Mouse (Mus musculus): ENCODE data around the gene Plxdc1.

Plxdc1 gene

DNA sequence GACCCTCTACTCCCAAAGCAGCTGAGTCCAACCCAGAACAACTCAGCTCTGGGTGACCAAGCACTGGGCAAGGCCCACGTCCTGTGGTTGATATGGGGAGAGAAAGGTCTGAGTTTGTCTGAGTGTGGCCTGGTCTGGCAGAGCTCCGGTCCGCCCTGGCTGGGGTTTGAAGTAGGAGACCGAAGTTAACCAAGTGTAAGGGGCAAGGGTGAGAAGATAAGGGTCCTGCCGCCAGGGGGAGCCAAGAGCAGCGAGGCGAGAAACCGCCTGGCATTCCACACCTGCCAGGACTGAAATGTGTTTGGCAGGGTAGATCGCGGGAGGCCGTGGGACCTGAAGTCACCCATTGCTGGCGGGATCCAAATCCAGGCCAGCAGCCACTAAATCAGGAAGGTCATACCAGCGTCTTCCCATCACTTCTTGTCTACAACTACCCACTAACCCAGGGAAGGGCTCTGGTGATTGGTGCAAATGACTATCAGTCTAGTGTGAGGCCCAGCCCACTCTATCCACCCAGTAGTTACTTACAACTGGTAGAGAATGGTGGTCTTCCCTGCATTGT lies 8.4 kb upstream of the Plxdc1 start:
- intact Hi-C loops (cut with DNase I), result no loop called here

DNA sequence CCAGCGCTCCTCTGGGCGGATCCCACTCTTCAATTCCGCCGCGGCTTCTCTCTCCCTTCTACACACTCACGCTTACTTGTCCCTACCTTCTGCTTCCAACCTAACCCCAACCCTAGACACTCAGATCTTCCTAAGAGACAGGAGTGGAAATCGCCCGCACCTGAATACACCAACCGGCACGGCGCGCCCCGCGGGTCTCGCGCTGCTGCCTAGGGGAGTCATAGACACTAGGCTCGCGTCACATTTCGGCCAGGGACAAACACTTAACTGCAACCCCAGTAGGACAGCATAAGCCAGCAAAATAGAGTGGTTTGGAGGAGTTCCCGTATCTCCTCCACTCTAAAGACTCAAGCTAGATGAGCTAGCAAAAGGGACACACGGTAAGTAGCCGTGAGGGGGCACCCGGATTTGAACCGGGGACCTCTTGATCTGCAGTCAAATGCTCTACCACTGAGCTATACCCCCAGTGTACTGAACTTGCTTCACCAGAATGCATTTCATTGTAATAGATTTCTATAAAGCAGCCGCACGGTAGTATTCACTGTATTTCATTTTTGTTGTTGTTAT lies 2.4 kb upstream of the Plxdc1 start:
- intact Hi-C loops (cut with DNase I), result loop anchor here (5.0 kb wide), 1 partner anchor 191 kb away; the partner anchor contains the start of gene Lasp1

DNA sequence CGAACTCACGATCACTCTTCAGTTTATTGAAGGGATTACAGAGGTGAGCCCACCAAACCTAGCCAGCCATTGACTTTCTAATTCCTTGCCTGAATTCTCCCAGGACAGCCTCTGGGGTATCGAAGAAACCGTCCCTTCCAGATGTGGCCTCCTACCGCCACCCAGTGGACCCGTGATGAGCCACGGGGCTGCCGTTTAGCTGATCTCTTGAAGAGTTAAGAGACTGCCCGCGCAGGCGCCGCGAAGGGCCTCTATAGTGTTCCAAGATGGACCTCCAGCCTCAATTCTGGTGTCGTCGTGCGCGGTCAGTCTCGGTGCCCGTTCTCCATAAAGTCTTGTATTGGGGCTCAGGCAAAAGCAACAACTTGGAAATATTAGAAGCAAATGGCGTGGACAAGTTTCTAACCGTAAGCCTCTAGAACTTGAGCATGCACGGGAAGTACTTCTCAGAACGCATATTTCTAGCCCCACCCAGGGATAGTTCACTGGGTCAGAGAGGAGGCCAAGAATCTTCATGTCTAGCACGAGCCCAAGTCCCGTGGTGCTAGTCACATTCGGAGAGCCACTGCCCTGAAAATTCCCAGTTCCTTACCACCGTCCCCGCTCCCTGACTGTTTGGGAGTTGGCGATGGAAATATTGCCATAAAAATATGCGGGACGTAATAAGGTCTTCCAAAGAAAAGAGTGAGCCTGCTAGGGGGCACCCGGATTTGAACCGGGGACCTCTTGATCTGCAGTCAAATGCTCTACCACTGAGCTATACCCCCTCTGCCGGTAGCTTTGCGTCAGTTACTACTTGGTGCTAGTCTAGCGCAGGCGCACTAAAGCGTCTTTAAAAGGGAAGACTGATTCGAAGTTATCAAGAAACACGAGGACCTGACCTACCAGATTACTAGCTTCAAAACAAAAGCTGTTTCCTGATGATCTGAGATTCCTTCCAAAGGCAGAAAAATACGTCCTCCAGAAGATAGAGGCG lies 1.6 kb upstream of the Plxdc1 start:
- intact Hi-C loops (cut with DNase I), result loop anchor here (2.0 to 5.0 kb wide), 3 partner anchors 53 to 191 kb away; partner anchors contain the start of gene Lasp1

DNA sequence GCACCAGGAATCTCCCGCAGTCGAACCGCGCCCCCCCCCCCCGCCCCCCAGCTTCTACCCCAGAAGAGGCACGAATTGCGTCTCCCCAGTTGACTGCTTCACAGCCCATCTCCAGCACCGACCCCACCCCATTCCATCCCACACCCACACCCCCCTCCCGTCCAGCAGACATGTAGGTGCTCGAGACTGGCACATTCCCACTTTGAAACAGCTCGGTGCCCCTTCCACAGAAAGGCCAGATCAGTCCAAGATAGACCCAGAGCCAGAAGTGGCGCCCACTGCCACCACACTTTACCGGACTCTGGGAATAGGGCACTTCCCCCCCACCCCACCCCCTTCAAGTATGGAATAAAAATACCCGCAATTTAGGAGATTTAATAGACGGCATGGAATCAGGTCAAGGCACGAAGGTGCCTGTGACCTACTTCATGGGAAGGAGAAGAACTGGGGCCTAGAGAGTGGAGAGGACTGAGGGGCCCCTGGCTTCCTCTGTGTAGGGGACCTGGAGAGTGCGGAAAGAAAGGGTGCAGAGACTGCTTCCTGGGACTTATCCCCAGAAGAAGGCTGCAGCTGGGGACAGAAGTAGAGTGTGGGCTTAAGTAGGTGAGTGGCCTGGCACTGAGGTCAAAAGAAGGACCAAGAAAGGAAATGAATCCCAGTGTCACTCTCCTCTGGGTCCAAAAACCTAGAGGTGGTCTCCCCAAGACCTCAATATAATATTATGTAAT lies 658 bp upstream of the Plxdc1 start:
- intact Hi-C loops (cut with DNase I), result loop anchor here (2.0 to 5.0 kb wide), 3 partner anchors 52 to 190 kb away; partner anchors contain the start of gene Lasp1

DNA sequence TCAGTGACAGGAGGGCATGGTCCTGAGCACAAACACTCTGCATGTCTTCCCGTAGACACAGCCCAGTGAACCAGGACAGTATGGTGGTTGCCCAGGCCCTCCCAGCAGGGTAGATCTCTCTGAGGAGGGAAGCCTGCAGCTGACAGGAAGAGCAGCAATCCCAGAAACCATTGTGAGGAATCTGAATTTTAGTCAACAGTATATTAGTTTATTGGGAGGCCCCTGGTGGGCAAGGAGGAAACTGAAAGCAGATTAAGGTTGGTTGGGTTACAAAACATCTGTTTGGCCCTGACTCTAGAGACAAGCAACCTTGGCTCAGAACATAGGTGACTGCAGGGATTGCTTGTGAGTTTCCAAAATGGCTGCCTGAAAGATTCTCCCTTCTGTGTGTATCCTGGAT lies 2.3 kb downstream of the Plxdc1 start:
- intact Hi-C loops (cut with DNase I), result no loop called here

DNA sequence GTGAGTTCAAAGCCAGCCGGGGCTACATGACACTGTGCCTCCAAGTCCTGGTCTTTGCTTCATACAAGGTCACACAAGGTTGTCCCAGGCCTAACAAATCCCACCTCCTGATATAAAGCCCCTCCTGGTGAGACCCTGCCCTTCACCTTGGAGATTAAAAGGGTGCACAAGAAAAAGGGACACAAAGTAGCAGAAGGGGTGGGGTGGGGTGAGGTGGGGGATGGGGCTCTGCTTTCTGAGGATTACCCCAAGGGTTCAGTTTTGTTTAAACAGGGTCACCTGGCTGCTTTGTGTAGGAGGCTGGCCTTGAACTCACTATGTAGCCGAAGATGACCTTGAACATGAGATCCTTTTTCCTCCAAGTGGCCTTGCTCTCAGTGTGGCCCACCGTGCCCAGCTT lies 2.7 kb downstream of the Plxdc1 start:
- intact Hi-C loops (cut with DNase I), result no loop called here

DNA sequence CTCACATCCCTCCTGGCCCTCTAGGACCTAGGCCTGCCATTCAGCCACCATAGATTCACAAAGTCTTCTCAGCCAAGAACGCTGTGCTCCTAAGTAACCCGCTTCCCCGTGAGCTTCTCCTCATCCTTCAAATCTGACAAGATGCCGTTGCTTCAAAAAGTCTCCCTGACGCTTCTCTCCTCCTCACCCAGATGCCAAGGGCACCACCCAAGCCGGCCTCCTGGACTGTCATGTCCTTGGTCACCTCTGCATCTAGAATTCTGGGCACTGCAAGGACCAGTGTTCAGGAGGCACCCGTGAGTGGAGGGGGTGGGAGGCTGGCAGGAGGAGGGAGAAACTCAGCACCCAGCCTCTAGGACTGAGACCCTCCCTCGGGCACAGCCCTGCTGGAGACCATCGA lies 3.5 kb downstream of the Plxdc1 start:
- intact Hi-C loops (cut with DNase I), result no loop called here

DNA sequence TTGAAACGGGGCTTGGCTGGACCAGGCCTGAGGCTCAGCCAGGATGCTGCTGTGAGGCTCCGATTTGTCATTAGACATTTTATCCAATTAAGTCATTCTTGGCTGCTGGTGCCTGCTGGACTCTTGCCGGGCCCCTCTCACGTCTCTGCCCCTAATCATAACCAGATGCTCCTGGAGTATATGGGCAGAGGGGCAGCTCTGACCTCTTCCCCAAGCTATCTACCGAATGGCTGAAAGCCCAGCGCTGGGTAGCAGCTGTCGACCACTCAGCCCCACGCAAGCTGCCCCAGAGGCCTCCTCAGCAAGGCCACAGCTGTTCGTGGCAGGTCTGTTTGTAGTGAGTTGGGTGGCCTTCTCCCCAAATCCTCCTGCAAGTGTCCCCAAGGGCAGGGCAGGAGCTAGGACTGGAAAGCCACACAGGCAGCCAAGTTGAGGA lies 5.7 kb downstream of the Plxdc1 start:
- intact Hi-C loops (cut with DNase I), result no loop called here

DNA sequence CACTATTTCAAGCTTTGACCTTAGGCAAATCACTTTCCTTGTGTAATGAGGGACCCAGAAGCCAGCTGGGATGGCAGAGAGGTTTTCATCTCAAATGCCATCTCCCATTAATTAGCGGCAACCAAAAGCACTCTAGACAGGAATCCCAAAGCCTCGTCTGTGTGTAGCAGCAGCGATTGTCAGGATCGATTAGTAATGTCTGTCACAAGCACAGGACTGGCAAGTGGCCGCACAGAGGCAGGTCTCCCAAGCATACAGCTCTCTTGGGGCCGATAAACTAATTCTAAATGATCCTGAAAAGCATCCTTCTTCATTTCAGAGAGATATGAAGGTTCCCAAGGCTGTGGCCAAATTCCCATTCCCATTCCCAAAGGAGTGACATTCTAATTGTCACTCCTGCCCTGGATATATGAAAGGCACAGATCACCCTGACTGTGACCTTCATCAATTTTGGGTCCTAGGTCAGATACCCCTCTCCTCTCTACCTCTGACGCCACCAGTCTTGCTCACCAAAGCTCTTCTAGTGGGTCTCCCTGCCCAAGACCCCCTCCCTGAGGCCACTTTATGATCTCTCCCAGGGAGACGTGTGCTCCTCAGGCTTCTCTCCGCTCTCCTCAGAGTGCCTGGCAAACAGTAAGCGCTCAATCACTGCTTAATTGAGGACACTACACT lies 6.3 kb downstream of the Plxdc1 start:
- intact Hi-C loops (cut with DNase I), result no loop called here

DNA sequence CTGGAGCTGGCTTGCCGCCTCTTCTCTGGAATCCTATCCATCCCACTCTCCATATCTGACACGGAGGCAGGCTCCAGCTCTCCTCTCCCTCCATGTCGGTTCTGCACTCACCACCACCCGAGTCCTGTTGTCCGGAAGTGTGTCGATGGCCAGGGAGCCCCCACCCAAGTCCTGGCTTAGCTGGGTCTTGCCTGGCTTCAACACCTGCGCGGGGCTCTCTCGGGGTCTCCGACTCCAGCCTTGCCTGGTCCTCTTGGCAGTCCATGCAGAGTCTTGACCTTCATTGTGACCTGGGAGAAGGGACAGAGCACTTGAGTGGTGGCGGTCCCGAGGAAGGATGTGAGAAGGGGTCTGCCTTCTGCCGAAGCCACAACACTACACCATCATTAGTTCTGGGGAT lies 7.9 kb downstream of the Plxdc1 start:
- intact Hi-C loops (cut with DNase I), result no loop called here

DNA sequence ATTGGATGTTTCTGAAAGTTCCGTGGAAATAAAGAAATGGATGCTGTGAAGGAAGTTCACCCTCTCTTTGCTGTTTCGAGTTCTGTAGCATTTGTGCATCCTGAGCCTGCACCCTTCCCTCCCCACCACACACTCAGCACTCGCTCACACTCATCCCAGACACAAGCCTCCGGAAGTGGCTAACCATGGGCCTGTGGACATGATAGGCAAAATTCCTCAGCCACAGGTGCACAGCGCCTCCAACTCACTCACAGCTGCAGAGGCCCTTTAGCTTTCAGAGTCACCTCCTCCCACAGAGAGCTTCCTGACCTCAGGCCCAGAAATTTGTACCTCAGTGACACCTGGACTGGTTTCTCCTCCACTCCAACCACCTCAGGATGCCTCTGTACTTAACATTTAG lies 8.4 kb downstream of the Plxdc1 start:
- intact Hi-C loops (cut with DNase I), result no loop called here

DNA sequence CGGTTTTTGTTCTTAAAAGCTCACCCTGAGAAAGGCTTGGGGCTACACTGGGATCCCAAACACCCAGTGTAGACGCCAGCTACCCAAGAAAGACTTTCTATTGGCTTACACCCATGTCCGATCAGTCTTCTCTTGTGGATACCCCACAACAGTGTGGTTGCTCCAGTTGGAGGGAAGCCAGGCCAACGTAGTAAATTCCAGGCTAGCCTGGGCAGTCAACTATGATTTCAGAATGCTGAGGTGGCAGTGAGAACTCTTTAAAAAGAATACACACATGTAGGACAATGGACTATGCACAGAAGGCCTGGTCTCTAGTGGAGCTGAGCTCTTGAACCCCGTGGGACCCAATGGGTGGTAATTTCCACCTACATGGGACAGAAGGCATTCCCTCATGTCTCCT lies 11.5 kb downstream of the Plxdc1 start:
- intact Hi-C loops (cut with DNase I), result no loop called here

DNA sequence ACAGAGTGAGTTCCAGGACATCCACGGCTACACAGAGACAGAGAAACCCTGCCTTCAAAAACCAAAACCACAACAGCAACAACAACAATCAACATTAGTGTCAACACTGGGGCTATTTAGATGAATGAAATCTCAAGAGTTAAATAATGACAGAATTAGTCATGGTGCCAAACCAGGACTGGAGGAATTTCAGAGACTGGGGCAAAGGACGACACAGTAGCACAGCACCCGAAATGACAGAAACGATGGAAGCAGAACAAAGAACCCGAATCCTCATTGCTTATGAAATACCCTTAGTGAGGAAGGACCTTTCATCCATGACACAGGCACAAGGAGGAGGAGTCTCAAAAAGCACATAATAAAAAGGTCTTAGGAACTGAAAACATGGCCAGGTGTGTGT lies 12.1 kb downstream of the Plxdc1 start:
- intact Hi-C loops (cut with DNase I), result no loop called here

DNA sequence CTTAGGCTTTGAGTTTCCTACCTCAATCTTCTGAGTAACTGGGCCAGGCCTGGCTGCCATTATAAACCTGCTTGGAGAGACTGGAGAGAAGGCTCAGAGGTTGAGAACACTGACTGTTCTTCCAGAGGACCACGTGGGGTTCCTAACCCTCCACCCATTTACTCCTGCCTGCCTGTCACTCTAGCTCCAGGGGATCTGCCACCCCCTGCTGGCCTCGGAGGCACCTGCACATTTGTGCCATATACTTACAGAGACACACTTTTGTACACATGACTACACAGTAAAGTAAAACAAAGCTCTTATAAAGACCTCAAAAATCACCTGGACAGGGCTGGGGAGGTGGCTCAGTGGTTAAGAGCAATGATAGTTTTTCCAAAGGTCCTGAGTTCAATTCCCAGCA lies 13.8 kb downstream of the Plxdc1 start:
- intact Hi-C loops (cut with DNase I), result no loop called here

DNA sequence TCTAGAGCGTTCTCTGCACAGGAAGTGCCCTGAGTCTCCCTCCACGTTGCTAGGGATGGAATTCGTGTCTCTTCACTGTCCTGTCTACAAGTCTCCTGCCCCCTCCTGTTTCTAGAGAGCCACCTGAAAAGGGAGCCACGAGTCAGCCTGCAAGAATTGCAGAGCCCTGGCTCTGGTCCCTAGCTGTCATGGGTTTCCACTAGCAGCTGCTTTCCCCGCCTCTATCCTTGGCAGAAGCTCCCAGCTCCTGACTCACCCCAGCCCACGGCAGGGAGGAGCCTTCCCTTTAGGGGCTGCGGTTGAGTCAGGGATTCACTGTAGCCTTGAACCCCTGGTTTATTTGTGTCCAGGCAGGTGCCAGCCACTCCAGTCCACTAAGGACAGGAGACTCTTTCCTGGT lies 15.0 kb downstream of the Plxdc1 start:
- intact Hi-C loops (cut with DNase I), result no loop called here

DNA sequence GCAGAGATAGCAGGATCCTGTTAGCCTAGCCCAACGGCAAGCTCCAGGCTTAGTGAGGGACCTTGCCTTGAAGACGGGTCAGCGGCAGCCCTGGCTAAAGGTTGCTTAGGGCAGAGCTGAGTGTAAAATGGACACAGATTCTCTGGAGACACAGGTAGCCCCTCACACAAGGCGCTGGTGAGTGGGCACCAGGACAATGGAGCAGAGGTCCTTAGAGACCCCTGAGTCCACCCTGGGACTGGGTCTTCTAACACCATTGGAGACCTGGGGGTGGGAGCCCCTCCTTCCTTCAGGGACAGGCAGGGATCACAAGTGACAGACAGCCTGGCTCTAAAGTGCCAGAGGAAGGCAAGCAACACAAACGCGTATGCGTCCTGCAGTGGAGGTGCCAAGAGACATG lies 15.5 kb downstream of the Plxdc1 start:
- intact Hi-C loops (cut with DNase I), result no loop called here

DNA sequence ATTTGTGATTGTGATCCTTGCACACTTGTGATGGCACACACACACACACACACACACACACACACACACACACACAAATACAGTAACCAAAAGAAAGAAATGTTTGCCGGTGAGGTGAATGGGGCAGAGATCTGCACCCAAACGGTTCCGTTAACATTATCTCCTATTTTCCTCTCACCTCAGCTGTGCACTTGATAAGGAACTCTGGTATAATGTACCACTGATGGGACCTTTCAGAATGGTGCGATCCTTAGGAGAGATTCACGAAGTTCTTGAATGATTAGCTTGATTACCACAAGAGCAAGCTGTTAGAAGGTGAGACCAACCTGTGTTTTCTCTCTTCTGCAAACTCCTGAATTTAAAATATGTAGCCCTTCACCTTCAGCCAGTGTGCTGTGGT lies 17.9 kb downstream of the Plxdc1 start:
- intact Hi-C loops (cut with DNase I), result no loop called here

DNA sequence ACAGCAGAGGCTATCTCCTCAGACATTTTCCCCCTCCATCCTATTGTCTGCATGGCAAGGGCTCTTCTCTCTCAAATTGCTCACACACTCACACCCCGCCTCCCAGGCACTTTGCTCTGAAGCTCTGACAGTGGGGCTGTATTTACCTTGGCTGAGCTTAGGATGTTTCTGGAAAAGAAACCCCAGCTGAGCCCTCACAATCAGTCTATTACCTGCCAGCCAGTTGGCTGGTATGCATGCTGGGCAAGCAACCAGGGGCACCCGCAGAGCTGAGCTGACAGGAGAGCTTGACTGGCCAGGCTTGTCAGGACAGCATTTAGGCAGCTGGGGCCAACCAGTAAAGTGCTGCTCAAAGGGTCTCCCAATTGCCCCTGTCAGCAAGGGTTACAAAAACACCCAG lies 19.1 kb downstream of the Plxdc1 start:
- intact Hi-C loops (cut with DNase I), result no loop called here

DNA sequence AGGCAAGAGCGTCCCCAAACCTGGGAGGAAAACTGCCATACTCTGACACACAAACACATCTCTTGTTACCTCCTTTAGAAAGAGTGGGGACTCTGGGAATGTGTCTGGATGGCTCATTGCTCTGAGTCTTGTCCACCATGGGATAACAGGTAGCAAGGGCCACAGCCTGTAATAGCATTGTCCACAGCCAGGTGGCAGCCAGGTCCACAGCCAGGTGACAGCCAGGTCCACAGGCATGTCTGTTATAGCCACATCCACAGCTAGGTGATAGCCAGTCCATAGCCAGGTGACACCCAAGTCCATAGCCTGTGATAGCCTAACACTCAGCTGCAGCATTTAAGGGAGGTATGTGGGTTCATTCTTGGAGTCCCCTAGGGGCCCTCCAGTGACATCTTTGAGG lies 25.3 kb downstream of the Plxdc1 start:
- intact Hi-C loops (cut with DNase I), result no loop called here

DNA sequence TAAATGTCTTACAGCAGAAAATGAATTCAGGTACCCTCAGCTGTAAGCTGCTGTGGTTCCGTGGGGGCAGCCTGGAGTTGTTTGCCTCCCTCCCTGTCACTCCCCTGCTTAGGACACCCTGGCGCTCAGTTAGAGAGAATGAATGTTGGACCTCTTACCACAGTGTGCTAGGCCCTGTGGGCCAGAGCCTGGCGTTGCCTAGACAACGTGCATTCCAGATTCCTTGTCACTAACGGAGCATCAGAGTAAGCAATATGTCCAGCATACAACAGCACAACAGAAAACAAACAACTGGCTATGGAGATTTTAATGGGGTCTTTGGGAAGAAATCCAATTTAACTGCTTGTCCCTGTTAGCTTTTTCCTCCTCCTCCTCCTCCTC lies 27.0 kb downstream of the Plxdc1 start:
- intact Hi-C loops (cut with DNase I), result no loop called here

DNA sequence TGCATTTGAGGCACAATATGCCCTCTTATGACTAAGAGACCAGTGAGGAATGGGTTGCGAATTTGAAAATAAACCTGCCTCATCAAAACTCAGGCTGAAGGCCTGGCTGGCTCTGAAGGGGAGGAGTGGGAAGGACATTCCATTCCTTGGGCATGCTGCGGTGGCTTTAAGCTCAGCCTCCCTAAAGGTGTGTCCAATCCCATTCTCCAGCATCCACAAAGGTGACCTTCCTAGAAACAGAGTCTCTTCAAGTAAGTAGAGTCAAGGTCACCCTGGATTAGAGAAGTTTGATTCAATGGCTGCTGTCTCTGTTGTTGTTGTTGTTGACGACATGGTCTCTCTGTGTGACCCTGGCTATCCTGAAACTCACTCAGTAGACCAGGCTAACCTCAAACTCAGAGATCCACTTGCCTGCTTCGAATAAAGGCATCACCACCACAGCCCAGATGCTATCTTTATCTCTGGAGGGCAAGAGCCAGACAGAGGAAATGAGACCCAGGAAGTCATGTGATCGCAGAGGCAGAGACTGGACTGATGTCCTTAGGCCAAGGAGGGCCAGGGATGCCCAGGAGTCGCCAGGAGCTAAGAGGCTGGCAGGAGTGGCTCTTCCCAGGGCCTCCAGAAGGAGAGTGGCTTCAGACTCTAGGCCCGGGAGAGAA lies 27.5 kb downstream of the Plxdc1 start:
- intact Hi-C loops (cut with DNase I), result no loop called here
